Mouse (Mus musculus) MEL (cell line): ENCODE data around the gene Vps53. TPM values are rescaled to one million over a fixed set of nuclear protein-coding genes. Genes with fewer than 3 reads are reported as not detected.

Source experiments
- DNase-seq: peaks from one replicate; pipeline ENCODE4 v3.0.0; 2011; ENCODE audit warnings: low read depth, low spot score
- H3K27ac ChIP-seq: 2 replicates; pipeline ENCODE4 v1.5.1; 2012; ENCODE audit warnings: low read depth, mild to moderate bottlenecking, control low read depth, low read length, moderate library complexity; ENCODE audit not compliant: control insufficient read depth
- H3K27me3 ChIP-seq, 2 experiments: fragments of 150-350 bp in 1 of 2; sonication (generic) in 1 of 2; 2 replicates each; pipeline ENCODE4 v1.6.1; 2012; ENCODE audit warnings: low read length in 2 of 2, mild to moderate bottlenecking in 2 of 2, improper control_type of control experiment in 1 of 2, moderate library complexity in 1 of 2; ENCODE audit not compliant: insufficient read depth in 2 of 2, control insufficient read depth in 1 of 2
- H3K36me3 ChIP-seq, 2 experiments: 2 replicates each; pipeline ENCODE4 v1.6.1; 2012 to 2014; ENCODE audit warnings: low read length in 2 of 2, improper control_type of control experiment in 1 of 2, inconsistent platforms in 1 of 2, mild to moderate bottlenecking in 1 of 2; ENCODE audit not compliant: insufficient read depth in 2 of 2, control insufficient read depth in 1 of 2
- H3K4me1 ChIP-seq, 2 experiments: fragments of 150-350 bp in 1 of 2; sonication (generic) in 1 of 2; 2 replicates each; pipeline ENCODE4 v1.6.1; 2012; ENCODE audit warnings: low read length in 2 of 2, improper control_type of control experiment in 1 of 2, mild to moderate bottlenecking in 1 of 2; ENCODE audit not compliant: insufficient read depth in 2 of 2, control insufficient read depth in 1 of 2
- H3K4me3 ChIP-seq, 2 experiments: fragments of 150-350 bp in 1 of 2; sonication (generic) in 1 of 2; 2 replicates each; pipeline ENCODE4 v1.5.1; 2012; ENCODE audit warnings: low read depth in 2 of 2, low read length in 2 of 2, mild to moderate bottlenecking in 2 of 2, moderate library complexity in 2 of 2, control low read depth in 1 of 2, improper control_type of control experiment in 1 of 2; ENCODE audit not compliant: control insufficient read depth in 1 of 2, insufficient read depth in 1 of 2
- H3K79me2 ChIP-seq: 2 replicates; pipeline ENCODE4 v1.6.1; 2012; ENCODE audit warnings: mild to moderate bottlenecking, low read length, moderate library complexity; ENCODE audit not compliant: control insufficient read depth, poor library complexity, insufficient read depth
- H3K9ac ChIP-seq: 2 replicates; pipeline ENCODE4 v1.6.1; 2012; ENCODE audit warnings: low read depth, mild to moderate bottlenecking, control low read depth, low read length, moderate library complexity; ENCODE audit not compliant: control insufficient read depth, poor library complexity, severe bottlenecking
- H3K9me3 ChIP-seq: fragments of 150-350 bp; sonication (generic); replicated peaks from 2 replicates; pipeline ENCODE4 v1.6.1; 2012; ENCODE audit warnings: mild to moderate bottlenecking, low read length, improper control_type of control experiment, moderate library complexity; ENCODE audit not compliant: insufficient read depth
- BHLHE40 ChIP-seq: IDR thresholded peaks from 2 replicates; pipeline ENCODE4 v1.6.1; 2012; ENCODE audit warnings: low read depth, mild to moderate bottlenecking, inconsistent platforms, low read length, improper control_type of control experiment, borderline replicate concordance
- CTCF ChIP-seq, 3 experiments: IDR thresholded peaks in 2 of 3; conservative IDR thresholded peaks in 1 of 3; 2 replicates each; pipeline ENCODE4 v1.5.1; 2011 to 2012; ENCODE audit warnings: low read length in 3 of 3, low read depth in 2 of 3, mild to moderate bottlenecking in 2 of 3, improper control_type of control experiment in 1 of 3, inconsistent platforms in 1 of 3, mixed read lengths in 1 of 3, moderate library complexity in 1 of 3; ENCODE audit not compliant: control insufficient read depth in 1 of 3, insufficient read depth in 1 of 3, poor library complexity in 1 of 3, severe bottlenecking in 1 of 3
- GATA1 ChIP-seq: IDR thresholded peaks from 2 replicates; pipeline ENCODE4 v1.6.1; 2011; ENCODE audit warnings: low read depth, low read length, improper control_type of control experiment
- HCFC1 ChIP-seq: IDR thresholded peaks from 2 replicates; pipeline ENCODE4 v1.6.1; 2012; ENCODE audit warnings: low read depth, mild to moderate bottlenecking, inconsistent platforms, low read length, improper control_type of control experiment, moderate library complexity
- MAFK ChIP-seq: IDR thresholded peaks from 2 replicates; pipeline ENCODE4 v1.6.1; 2011; ENCODE audit warnings: low read depth, mild to moderate bottlenecking, low read length, improper control_type of control experiment, borderline replicate concordance
- MAX ChIP-seq: IDR thresholded peaks from 2 replicates; pipeline ENCODE4 v1.6.1; 2011; ENCODE audit warnings: low read length, improper control_type of control experiment
- MAZ ChIP-seq: IDR thresholded peaks from 2 replicates; pipeline ENCODE4 v1.6.1; 2012; ENCODE audit warnings: low read depth, mild to moderate bottlenecking, inconsistent platforms, low read length, improper control_type of control experiment
- MXI1 ChIP-seq: IDR thresholded peaks from 2 replicates; pipeline ENCODE4 v1.6.1; 2011; ENCODE audit warnings: mild to moderate bottlenecking, low read depth, low read length, improper control_type of control experiment
- MYB ChIP-seq: IDR thresholded peaks from 2 replicates; pipeline ENCODE4 v1.6.1; 2011; ENCODE audit warnings: mild to moderate bottlenecking, low read depth, low read length, improper control_type of control experiment
- NRF1 ChIP-seq: IDR thresholded peaks from 2 replicates; pipeline ENCODE4 v1.6.1; 2014; ENCODE audit warnings: low read depth, mild to moderate bottlenecking, inconsistent platforms, low read length, improper control_type of control experiment, moderate library complexity; ENCODE audit not compliant: poor library complexity, insufficient read depth, severe bottlenecking
- POLR2AphosphoS2 ChIP-seq: IDR thresholded peaks from 2 replicates; pipeline ENCODE4 v1.6.1; 2011; ENCODE audit warnings: low read length, improper control_type of control experiment
- POLR2AphosphoS5 ChIP-seq: IDR thresholded peaks from 2 replicates; pipeline ENCODE4 v1.6.1; 2012; ENCODE audit warnings: low read depth, borderline replicate concordance, mild to moderate bottlenecking, inconsistent platforms, low read length, moderate library complexity, mixed read lengths
- RAD21 ChIP-seq: IDR thresholded peaks from 2 replicates; pipeline ENCODE4 v1.6.1; 2011; ENCODE audit warnings: mild to moderate bottlenecking, low read depth, low read length, improper control_type of control experiment
- SMC3 ChIP-seq: IDR thresholded peaks from 2 replicates; pipeline ENCODE4 v1.6.1; 2011; ENCODE audit warnings: low read depth, low read length, improper control_type of control experiment
- TAL1 ChIP-seq: IDR thresholded peaks from 2 replicates; pipeline ENCODE4 v1.6.1; 2012; ENCODE audit warnings: mild to moderate bottlenecking, inconsistent platforms, low read length, moderate library complexity, mixed read lengths
- USF2 ChIP-seq, 2 experiments: IDR thresholded peaks; 2 replicates each; pipeline ENCODE4 v1.6.1; 2011 to 2012; ENCODE audit warnings: improper control_type of control experiment in 2 of 2, low read length in 2 of 2, borderline replicate concordance in 1 of 2, inconsistent platforms in 1 of 2, low read depth in 1 of 2, mild to moderate bottlenecking in 1 of 2; ENCODE audit not compliant: insufficient read depth in 1 of 2
- ZC3H11A ChIP-seq: IDR thresholded peaks from 2 replicates; pipeline ENCODE4 v1.6.1; 2012; ENCODE audit warnings: low read depth, mild to moderate bottlenecking, inconsistent platforms, low read length, improper control_type of control experiment
- ZMIZ1 ChIP-seq: IDR thresholded peaks from 2 replicates; pipeline ENCODE4 v1.6.1; 2012; ENCODE audit warnings: low read depth, mild to moderate bottlenecking, inconsistent platforms, low read length, improper control_type of control experiment, moderate library complexity
- ZNF384 ChIP-seq: IDR thresholded peaks from 2 replicates; pipeline ENCODE4 v1.6.1; 2012; ENCODE audit warnings: low read depth, mild to moderate bottlenecking, inconsistent platforms, low read length, improper control_type of control experiment
- polyA plus RNA-seq, 2 experiments: library from polyadenylated mRNA; stranded (reverse) in 1 of 2; unstranded in 1 of 2; fragments of >175 nt in 1 of 2; fragments of >200 nt in 1 of 2; gene quantifications; 2 replicates each; pipeline versions ENCODE4 v1.2.1 to v1.2.4; 2012; ENCODE audit warnings: low replicate concordance in 2 of 2, low read depth in 1 of 2; ENCODE audit not compliant: insufficient read length in 2 of 2, insufficient read depth in 1 of 2, missing spikeins in 1 of 2
- total RNA-seq: library from RNA; depleted of rRNA; stranded (reverse); fragments of 300-350 nt; gene quantifications from 2 replicates; pipeline ENCODE4 v1.2.3, GENCODE M21; 2012

The Vps53 gene
- total and polyA plus RNA-seq, 3 experiments: 38.4 to 50.4 TPM; not detected in 1

- Histone ChIP-seq H3K4me3 (no peak overlapping the region), H3K9me3 (no peaks in the 10 kb centered on the region), H3K27me3 (no peaks in the 10 kb centered on the region), H3K9ac (no peak overlapping the region), H3K36me3 (no peaks in the 10 kb centered on the region), H3K4me1 (peaks cover under 1 to 1% of the 10 kb centered on the region in 2 experiments), H3K27ac (no peak overlapping the region), H3K79me2 (no peaks in the 10 kb centered on the region)
- TF ChIP-seq HCFC1: no peak
- TF ChIP-seq MYB: no peak
- 0 out of 2 replicates have a peak, but pooled peaks have one; percentile 18 for TF ChIP-seq MXI1
- DNase-seq: no peak
Observed at GRCm38 (mm10) chr11:76196275-76196976, 17.0 kb upstream of the Vps53 start.

- peak; percentile 61 for DNase-seq
- Histone ChIP-seq H3K79me2 (no peaks in the 10 kb centered on the region), H3K4me1 (peaks cover 4 to 7% of the 10 kb centered on the region in 2 experiments; a peak in 3 of 4 replicates), H3K9ac (no peak overlapping the region), H3K27me3 (no peaks in the 10 kb centered on the region), H3K36me3 (peaks cover 0 to 4% of the 10 kb centered on the region in 2 experiments; a peak in 2 of 4 replicates), H3K4me3 (no peak overlapping the region), H3K9me3 (no peaks in the 10 kb centered on the region), H3K27ac (no peak overlapping the region)
- TF ChIP-seq CTCF (IDR thresholded peaks at IDR 0.05 in 2 of 3, conservative IDR thresholded peaks at IDR 0.05 in 1 of 3; ENCODE audit: control insufficient read depth in 1 of 3, insufficient read depth in 1 of 3, low read depth in 2 of 3, low read length in 3 of 3, poor library complexity in 1 of 3, severe bottlenecking in 1 of 3) (peak; percentile 10 to 64 (median 13); a peak in 4 of 6 replicates), ZC3H11A (peak; percentile 69), ZNF384 (peak; percentile 7; the same call in 1 of the 2 replicates), ZMIZ1 (no peak), POLR2AphosphoS5 (no peak), RAD21 (peak; percentile 54), POLR2AphosphoS2 (no peak), USF2 (IDR thresholded peaks at IDR 0.05; ENCODE audit: borderline replicate concordance in 1 of 2, insufficient read depth in 1 of 2, low read depth in 1 of 2, low read length in 2 of 2) (no peak), SMC3 (peak; percentile 70)
Observed at GRCm38 (mm10) chr11:76186908-76187307, 7.5 kb upstream of the Vps53 start.

- Histone ChIP-seq H3K79me2 (peaks cover 11% of the 10 kb centered on the region), H3K36me3 (peaks cover 0 to 8% of the 10 kb centered on the region in 2 experiments; a peak in 2 of 4 replicates), H3K27ac (no peak overlapping the region), H3K4me3 (no peak overlapping the region), H3K9ac (no peak overlapping the region), H3K27me3 (no peaks in the 10 kb centered on the region), H3K4me1 (peaks cover 4 to 9% of the 10 kb centered on the region in 2 experiments; a peak in 3 of 4 replicates), H3K9me3 (no peaks in the 10 kb centered on the region)
- peak; percentile 62 for DNase-seq
- TF ChIP-seq TAL1 (no peak), MAFK (no peak), NRF1 (no peak), USF2 (IDR thresholded peaks at IDR 0.05; ENCODE audit: borderline replicate concordance in 1 of 2, insufficient read depth in 1 of 2, low read depth in 1 of 2, low read length in 2 of 2) (no peak), GATA1 (0 out of 2 replicates have a peak, but pooled peaks have one; percentile 20), BHLHE40 (no peak), MAZ (no peak), HCFC1 (no peak), MAX (peak; percentile 60; the same call in 1 of the 2 replicates)
Observed at GRCm38 (mm10) chr11:76183745-76184144, 4.3 kb upstream of the Vps53 start.
